Mouse (Mus musculus): Measurements from ENCODE around the gene Hoxd9. TPM values are rescaled to one million over a fixed set of nuclear protein-coding genes. Genes with fewer than 3 reads are reported as not detected.

The Hoxd9 gene
- polyA plus RNA-seq, 1 experiment: not detected

DNA sequence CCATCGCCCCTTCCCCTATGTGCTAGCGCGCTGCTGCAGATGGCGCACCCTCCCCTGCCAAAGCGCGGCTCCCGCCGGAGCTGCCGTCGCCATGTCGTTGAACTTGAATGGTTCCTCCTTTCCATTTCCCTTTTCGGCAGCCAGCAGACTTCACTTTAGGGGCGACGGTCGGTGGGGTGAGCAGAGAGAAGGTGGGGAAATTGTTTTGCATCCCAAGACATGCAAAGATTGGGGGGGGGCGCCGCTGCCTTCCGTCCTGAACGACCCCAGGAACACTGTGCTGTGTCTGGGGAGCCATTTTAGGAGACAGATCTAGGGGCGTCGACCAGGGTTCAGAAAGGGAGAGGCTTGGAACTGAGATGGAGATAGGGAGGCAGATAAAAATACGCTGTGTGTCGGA is 17.5 kb upstream of the Hoxd9 start:
- TF ChIP-seq CEBPB (IDR thresholded peaks at IDR 0.05; ENCODE audit: low read depth) (no peak), FOSL1 (IDR thresholded peaks at IDR 0.05; ENCODE audit: insufficient read depth, low read length, poor library complexity, severe bottlenecking) (no peak), USF1 (IDR thresholded peaks at IDR 0.05; ENCODE audit: low read depth) (no peak), MYOG (IDR thresholded peaks at IDR 0.05; ENCODE audit: control insufficient read depth, extremely low read depth, insufficient read length) (no peak), MAX (IDR thresholded peaks at IDR 0.05) (no peak), MYOD1 (IDR thresholded peaks at IDR 0.05; ENCODE audit: control insufficient read depth, insufficient read length, low read depth) (no peak), CTCF (IDR thresholded peaks at IDR 0.05; ENCODE audit: control insufficient read depth, insufficient read depth, insufficient read length) (no peak)
- Histone ChIP-seq H3K36me3 (ENCODE audit: control insufficient read depth, insufficient read depth) (no peaks in the 10 kb centered on the region), H3K79me3 (ENCODE audit: low read depth) (no peaks in the 10 kb centered on the region), H3K27me3 (ENCODE audit: control insufficient read depth, insufficient read depth, insufficient read length) (peaks cover 57% of the 10 kb centered on the region), H3K4me3 (ENCODE audit: insufficient read depth, poor library complexity, severe bottlenecking) (no peak overlapping the region), H3K79me2 (ENCODE audit: control insufficient read depth, insufficient read depth) (no peaks in the 10 kb centered on the region), H3ac (ENCODE audit: control insufficient read depth, insufficient read length, low read depth) (no peak overlapping the region)

- Histone ChIP-seq H3K27me3 (ENCODE audit: control insufficient read depth, insufficient read depth, insufficient read length) (peaks cover 53% of the 10 kb centered on the region), H3K79me3 (ENCODE audit: low read depth) (no peaks in the 10 kb centered on the region), H3ac (ENCODE audit: control insufficient read depth, insufficient read length, low read depth) (no peak overlapping the region), H3K36me3 (ENCODE audit: control insufficient read depth, insufficient read depth) (no peaks in the 10 kb centered on the region), H3K79me2 (ENCODE audit: control insufficient read depth, insufficient read depth) (no peaks in the 10 kb centered on the region), H3K4me3 (ENCODE audit: insufficient read depth, poor library complexity, severe bottlenecking) (no peak overlapping the region)
- TF ChIP-seq MAX (IDR thresholded peaks at IDR 0.05): no peak
- TF ChIP-seq FOSL1 (IDR thresholded peaks at IDR 0.05; ENCODE audit: insufficient read depth, low read length, poor library complexity, severe bottlenecking): no peak
- no peak for TF ChIP-seq USF1 (IDR thresholded peaks at IDR 0.05; ENCODE audit: low read depth)
- no peak for TF ChIP-seq CEBPB (IDR thresholded peaks at IDR 0.05; ENCODE audit: low read depth)
- TF ChIP-seq MYOG (IDR thresholded peaks at IDR 0.05; ENCODE audit: control insufficient read depth, extremely low read depth, insufficient read length): no peak
- no peak for TF ChIP-seq MYOD1 (IDR thresholded peaks at IDR 0.05; ENCODE audit: control insufficient read depth, insufficient read length, low read depth)
Measured at GRCm38 (mm10) chr2:74680561-74681398, 16.7 kb upstream of the Hoxd9 start.

GRCm38 (mm10) chr2:74681594-74682531 is 15.7 kb upstream of the Hoxd9 start:
- H3K79me2 ChIP-seq (ENCODE audit: control insufficient read depth, insufficient read depth): no peaks in the 10 kb centered on the region
- peaks cover 43% of the 10 kb centered on the region for H3K27me3 ChIP-seq (ENCODE audit: control insufficient read depth, insufficient read depth, insufficient read length)
- no peak overlapping the region for H3ac ChIP-seq (ENCODE audit: control insufficient read depth, insufficient read length, low read depth)
- TF ChIP-seq CTCF (IDR thresholded peaks at IDR 0.05; ENCODE audit: control insufficient read depth, insufficient read depth, insufficient read length) (no peak), USF1 (IDR thresholded peaks at IDR 0.05; ENCODE audit: low read depth) (no peak), CEBPB (IDR thresholded peaks at IDR 0.05; ENCODE audit: low read depth) (no peak), MYOD1 (IDR thresholded peaks at IDR 0.05; ENCODE audit: control insufficient read depth, insufficient read length, low read depth) (no peak), MYOG (IDR thresholded peaks at IDR 0.05; ENCODE audit: control insufficient read depth, extremely low read depth, insufficient read length) (no peak), FOSL1 (IDR thresholded peaks at IDR 0.05; ENCODE audit: insufficient read depth, low read length, poor library complexity, severe bottlenecking) (no peak), MAX (IDR thresholded peaks at IDR 0.05) (no peak)
- H3K36me3 ChIP-seq (ENCODE audit: control insufficient read depth, insufficient read depth): no peaks in the 10 kb centered on the region
- no peaks in the 10 kb centered on the region for H3K79me3 ChIP-seq (ENCODE audit: low read depth)
- no peak overlapping the region for H3K4me3 ChIP-seq (ENCODE audit: insufficient read depth, poor library complexity, severe bottlenecking)

- peaks cover 51% of the 10 kb centered on the region for H3K27me3 ChIP-seq (ENCODE audit: control insufficient read depth, insufficient read depth, insufficient read length)
- TF ChIP-seq USF1 (IDR thresholded peaks at IDR 0.05; ENCODE audit: low read depth): no peak
- no peak for TF ChIP-seq MYOG (IDR thresholded peaks at IDR 0.05; ENCODE audit: control insufficient read depth, extremely low read depth, insufficient read length)
- TF ChIP-seq MAX (IDR thresholded peaks at IDR 0.05): no peak
- TF ChIP-seq MYOD1 (IDR thresholded peaks at IDR 0.05; ENCODE audit: control insufficient read depth, insufficient read length, low read depth): no peak
- no peak for TF ChIP-seq CTCF (IDR thresholded peaks at IDR 0.05; ENCODE audit: control insufficient read depth, insufficient read depth, insufficient read length)
- no peak for TF ChIP-seq FOSL1 (IDR thresholded peaks at IDR 0.05; ENCODE audit: insufficient read depth, low read length, poor library complexity, severe bottlenecking)
- no peak for TF ChIP-seq CEBPB (IDR thresholded peaks at IDR 0.05; ENCODE audit: low read depth)
- H3ac ChIP-seq (ENCODE audit: control insufficient read depth, insufficient read length, low read depth): no peak overlapping the region
- no peaks in the 10 kb centered on the region for H3K36me3 ChIP-seq (ENCODE audit: control insufficient read depth, insufficient read depth)
- no peak overlapping the region for H3K4me3 ChIP-seq (ENCODE audit: insufficient read depth, poor library complexity, severe bottlenecking)
- no peaks in the 10 kb centered on the region for H3K79me2 ChIP-seq (ENCODE audit: control insufficient read depth, insufficient read depth)
- H3K79me3 ChIP-seq (ENCODE audit: low read depth): no peaks in the 10 kb centered on the region
Measured at GRCm38 (mm10) chr2:74682796-74683195, 14.7 kb upstream of the Hoxd9 start.

GRCm38 (mm10) chr2:74683471-74683951 is 14.0 kb upstream of the Hoxd9 start:
- Histone ChIP-seq H3K79me2 (ENCODE audit: control insufficient read depth, insufficient read depth) (no peaks in the 10 kb centered on the region), H3ac (ENCODE audit: control insufficient read depth, insufficient read length, low read depth) (no peak overlapping the region), H3K4me3 (ENCODE audit: insufficient read depth, poor library complexity, severe bottlenecking) (no peak overlapping the region), H3K36me3 (ENCODE audit: control insufficient read depth, insufficient read depth) (no peaks in the 10 kb centered on the region), H3K27me3 (ENCODE audit: control insufficient read depth, insufficient read depth, insufficient read length) (peaks cover 55% of the 10 kb centered on the region), H3K79me3 (ENCODE audit: low read depth) (no peaks in the 10 kb centered on the region)
- no peak for TF ChIP-seq MYOG (IDR thresholded peaks at IDR 0.05; ENCODE audit: control insufficient read depth, extremely low read depth, insufficient read length)
- TF ChIP-seq CEBPB (IDR thresholded peaks at IDR 0.05; ENCODE audit: low read depth): no peak
- no peak for TF ChIP-seq MAX (IDR thresholded peaks at IDR 0.05)
- TF ChIP-seq MYOD1 (IDR thresholded peaks at IDR 0.05; ENCODE audit: control insufficient read depth, insufficient read length, low read depth): no peak
- TF ChIP-seq CTCF (IDR thresholded peaks at IDR 0.05; ENCODE audit: control insufficient read depth, insufficient read depth, insufficient read length): no peak
- no peak for TF ChIP-seq USF1 (IDR thresholded peaks at IDR 0.05; ENCODE audit: low read depth)
- no peak for TF ChIP-seq FOSL1 (IDR thresholded peaks at IDR 0.05; ENCODE audit: insufficient read depth, low read length, poor library complexity, severe bottlenecking)

Measured in C2C12 (cell line).